Mouse (Mus musculus) hindbrain, embryonic 12.5 days (tissue): ENCODE data around the gene Hspa12a. TPM values are rescaled to one million over a fixed set of nuclear protein-coding genes. Genes with fewer than 3 reads are reported as not detected.

Experiments
- ATAC-seq: fragments of 200-750 bp; cut with Nextera tagmentation; 2 replicates; pipeline ENCODE4 v1.8.0; 2017; ENCODE audit warnings: moderate TSS enrichment; ENCODE audit not compliant: low FRiP score
- H3K27ac ChIP-seq: fragments of 300-500 bp; sonication (generic); 2 replicates; pipeline ENCODE4 v1.5.1; 2016; ENCODE audit warnings: mild to moderate bottlenecking
- H3K27me3 ChIP-seq: fragments of 300-500 bp; sonication (generic); 2 replicates; pipeline ENCODE4 v1.6.1; 2016; ENCODE audit warnings: mild to moderate bottlenecking
- H3K36me3 ChIP-seq: fragments of 300-500 bp; sonication (generic); 2 replicates; pipeline ENCODE4 v1.6.1; 2016; ENCODE audit warnings: mild to moderate bottlenecking
- H3K4me1 ChIP-seq: fragments of 300-500 bp; sonication (generic); 2 replicates; pipeline ENCODE4 v1.6.1; 2016
- H3K4me2 ChIP-seq: fragments of 300-500 bp; sonication (generic); replicated peaks from 2 replicates; pipeline ENCODE4 v1.6.1; 2016; ENCODE audit warnings: mild to moderate bottlenecking
- H3K4me3 ChIP-seq: fragments of 300-500 bp; sonication (generic); 2 replicates; pipeline ENCODE4 v1.5.1; 2016; ENCODE audit warnings: mild to moderate bottlenecking
- H3K9ac ChIP-seq: fragments of 300-500 bp; sonication (generic); 2 replicates; pipeline ENCODE4 v1.6.1; 2016; ENCODE audit warnings: mild to moderate bottlenecking, moderate library complexity
- H3K9me3 ChIP-seq: fragments of 300-500 bp; sonication (generic); replicated peaks from 2 replicates; pipeline ENCODE4 v1.6.1; 2016; ENCODE audit warnings: mild to moderate bottlenecking
- WGBS: fragments of 180-500 bp; shearing (Covaris S2); methylation state at CpG from one replicate; pipeline ENCODE4 v1.1.7; 2016; 5-methylcytosine and 5-hydroxymethylcytosine counted together
- polyA plus RNA-seq: library from polyadenylated mRNA; unstranded; fragments of >200 nt; fragmentation: Nextera tagmentation; extraction: Ambion mirVana; gene quantifications from 2 replicates; pipeline ENCODE4 v1.2.1, GENCODE M21; 2016

Gene Hspa12a
- polyA plus RNA-seq, 1 experiment from 2014 or later = 42.9 TPM

- H3K36me3 ChIP-seq = 0 out of 2 replicates have a peak, but pooled peaks cover 2% of the 10 kb centered on the region
- H3K9me3 ChIP-seq = no peaks in the 10 kb centered on the region
- no peak overlapping the region for H3K4me2 ChIP-seq
- H3K9ac ChIP-seq = no peak overlapping the region
- H3K4me1 ChIP-seq = peaks cover 35% of the 10 kb centered on the region
- H3K27me3 ChIP-seq = peaks cover 6% of the 10 kb centered on the region; the same call in 1 of the 2 replicates
- no peak overlapping the region for H3K27ac ChIP-seq
- H3K4me3 ChIP-seq = no peak overlapping the region
- WGBS = 95% methylated on average over 7 of the region's 7 CpGs
- ATAC-seq = no peak
Measured at GRCm38 (mm10) chr19:58830182-58830581, 113.3 kb downstream of the Hspa12a start.

GRCm38 (mm10) chr19:58829575-58829974, 113.9 kb downstream of the Hspa12a start:
- H3K27me3 ChIP-seq = peaks cover 6% of the 10 kb centered on the region; the same call in 1 of the 2 replicates
- ATAC-seq = no peak
- no peak overlapping the region for H3K27ac ChIP-seq
- H3K36me3 ChIP-seq = 0 out of 2 replicates have a peak, but pooled peaks cover 4% of the 10 kb centered on the region
- no peak overlapping the region for H3K9ac ChIP-seq
- no peaks in the 10 kb centered on the region for H3K9me3 ChIP-seq
- H3K4me2 ChIP-seq = no peak overlapping the region
- H3K4me3 ChIP-seq = no peak overlapping the region
- H3K4me1 ChIP-seq = peaks cover 35% of the 10 kb centered on the region
- 76% methylated on average over 5 of the region's 5 CpGs for WGBS

- Histone ChIP-seq H3K27ac (no peak overlapping the region), H3K9me3 (no peaks in the 10 kb centered on the region), H3K4me1 (peaks cover 32% of the 10 kb centered on the region), H3K9ac (no peak overlapping the region), H3K27me3 (peaks cover 6% of the 10 kb centered on the region; the same call in 1 of the 2 replicates), H3K4me3 (no peak overlapping the region), H3K36me3 (0 out of 2 replicates have a peak, but pooled peaks cover 14% of the 10 kb centered on the region), H3K4me2 (no peak overlapping the region)
- WGBS = 50% methylated on average over 7 of the region's 7 CpGs
- ATAC-seq = no peak
Measured at GRCm38 (mm10) chr19:58827656-58828055, 115.8 kb downstream of the Hspa12a start.

GRCm38 (mm10) chr19:58824316-58824715, 119.1 kb downstream of the Hspa12a start:
- Histone ChIP-seq H3K4me2 (no peak overlapping the region), H3K4me3 (no peak overlapping the region), H3K27ac (no peak overlapping the region), H3K36me3 (peaks cover 22% of the 10 kb centered on the region; the same call in 1 of the 2 replicates), H3K27me3 (peaks cover 6% of the 10 kb centered on the region), H3K9me3 (no peaks in the 10 kb centered on the region), H3K9ac (no peak overlapping the region), H3K4me1 (peaks cover 21% of the 10 kb centered on the region; the same call in 1 of the 2 replicates)
- no peak for ATAC-seq
- WGBS = 89% methylated on average over 1 of the region's 1 CpGs

- 86% methylated on average over 3 of the region's 3 CpGs for WGBS
- peaks cover 3% of the 10 kb centered on the region for H3K27me3 ChIP-seq
- no peak overlapping the region for H3K4me3 ChIP-seq
- no peak overlapping the region for H3K4me2 ChIP-seq
- no peak overlapping the region for H3K9ac ChIP-seq
- H3K4me1 ChIP-seq = peaks cover 16% of the 10 kb centered on the region; the same call in 1 of the 2 replicates
- ATAC-seq = no peak
- no peaks in the 10 kb centered on the region for H3K9me3 ChIP-seq
- H3K27ac ChIP-seq = peak overlapping the region; percentile 6; the same call in 1 of the 2 replicates
- peaks cover 25% of the 10 kb centered on the region; the same call in 1 of the 2 replicates for H3K36me3 ChIP-seq
Measured at GRCm38 (mm10) chr19:58823301-58823700, 120.2 kb downstream of the Hspa12a start.

GRCm38 (mm10) chr19:58822454-58823200, 120.8 kb downstream of the Hspa12a start:
- no peak overlapping the region for H3K4me3 ChIP-seq
- peaks cover 25% of the 10 kb centered on the region; the same call in 1 of the 2 replicates for H3K36me3 ChIP-seq
- peak overlapping the region; percentile 32; the same call in 1 of the 2 replicates for H3K9ac ChIP-seq
- peak; percentile 41; the same call in 1 of the 2 replicates for ATAC-seq
- H3K4me2 ChIP-seq = no peak overlapping the region
- H3K9me3 ChIP-seq = no peaks in the 10 kb centered on the region
- peaks cover 12% of the 10 kb centered on the region; the same call in 1 of the 2 replicates for H3K4me1 ChIP-seq
- H3K27ac ChIP-seq = peak overlapping the region; percentile 62
- WGBS = 59% methylated on average over 20 of the region's 20 CpGs
- peaks cover 3% of the 10 kb centered on the region for H3K27me3 ChIP-seq

GRCm38 (mm10) chr19:58818571-58819415, 124.7 kb downstream of the Hspa12a start:
- 84% methylated on average over 14 of the region's 14 CpGs for WGBS
- H3K4me3 ChIP-seq = no peak overlapping the region
- H3K36me3 ChIP-seq = peaks cover 13% of the 10 kb centered on the region; the same call in 1 of the 2 replicates
- no peak for ATAC-seq
- H3K4me1 ChIP-seq = peaks cover 16% of the 10 kb centered on the region; the same call in 1 of the 2 replicates
- H3K4me2 ChIP-seq = no peak overlapping the region
- H3K27me3 ChIP-seq = no peaks in the 10 kb centered on the region; the same call in 1 of the 2 replicates
- H3K27ac ChIP-seq = no peak overlapping the region
- no peaks in the 10 kb centered on the region for H3K9me3 ChIP-seq
- H3K9ac ChIP-seq = no peak overlapping the region

GRCm38 (mm10) chr19:58817398-58817797, 126.1 kb downstream of the Hspa12a start:
- H3K9me3 ChIP-seq = no peaks in the 10 kb centered on the region
- no peaks in the 10 kb centered on the region; the same call in 1 of the 2 replicates for H3K27me3 ChIP-seq
- peaks cover 12% of the 10 kb centered on the region; the same call in 1 of the 2 replicates for H3K36me3 ChIP-seq
- H3K27ac ChIP-seq = no peak overlapping the region
- H3K4me3 ChIP-seq = no peak overlapping the region
- peaks cover 7% of the 10 kb centered on the region; the same call in 1 of the 2 replicates for H3K4me1 ChIP-seq
- ATAC-seq = no peak
- H3K9ac ChIP-seq = no peak overlapping the region
- 90% methylated on average over 11 of the region's 11 CpGs for WGBS
- no peak overlapping the region for H3K4me2 ChIP-seq

GRCm38 (mm10) chr19:58816453-58817041, 126.9 kb downstream of the Hspa12a start:
- WGBS = 75% methylated on average over 17 of the region's 17 CpGs

GRCm38 (mm10) chr19:58815179-58815922, 128.1 kb downstream of the Hspa12a start:
- no peak for ATAC-seq
- Histone ChIP-seq H3K4me1 (0 out of 2 replicates have a peak, but pooled peaks cover 4% of the 10 kb centered on the region), H3K27me3 (no peaks in the 10 kb centered on the region), H3K36me3 (peaks cover 16% of the 10 kb centered on the region; the same call in 1 of the 2 replicates), H3K4me2 (no peak overlapping the region), H3K9ac (no peak overlapping the region), H3K27ac (no peak overlapping the region), H3K4me3 (no peak overlapping the region), H3K9me3 (no peaks in the 10 kb centered on the region)
- WGBS = 81% methylated on average over 13 of the region's 13 CpGs

More at GRCm38 (mm10) chr19:58816453-58817041, 126.9 kb downstream of the Hspa12a start:
- Histone ChIP-seq H3K4me3 (no peak overlapping the region), H3K9me3 (no peaks in the 10 kb centered on the region), H3K27ac (no peak overlapping the region), H3K36me3 (peaks cover 16% of the 10 kb centered on the region; the same call in 1 of the 2 replicates), H3K9ac (no peak overlapping the region), H3K27me3 (no peaks in the 10 kb centered on the region), H3K4me1 (0 out of 2 replicates have a peak, but pooled peaks cover 4% of the 10 kb centered on the region), H3K4me2 (no peak overlapping the region)
- no peak for ATAC-seq

GRCm38 (mm10) chr19:58810536-58810935, 132.9 kb downstream of the Hspa12a start:
- Histone ChIP-seq H3K9ac (no peak overlapping the region), H3K9me3 (no peaks in the 10 kb centered on the region), H3K4me2 (no peak overlapping the region), H3K4me1 (peaks cover 4% of the 10 kb centered on the region; the same call in 1 of the 2 replicates), H3K27ac (no peak overlapping the region), H3K4me3 (no peak overlapping the region), H3K36me3 (peaks cover 4% of the 10 kb centered on the region; the same call in 1 of the 2 replicates), H3K27me3 (no peaks in the 10 kb centered on the region)
- no peak for ATAC-seq
- WGBS = 81% methylated on average over 5 of the region's 5 CpGs
